Mouse (Mus musculus) MN1 (cell line): Measurements from ENCODE around the gene Pde6d.
A peak's percentile ranks its signal among the peaks of the same experiment; 100 is the strongest.

Source experiments
- DNase-seq: peaks from one replicate; pipeline ENCODE4 v3.0.0-alpha.2; 2016; ENCODE audit warnings: low spot score

Gene Pde6d

DNA sequence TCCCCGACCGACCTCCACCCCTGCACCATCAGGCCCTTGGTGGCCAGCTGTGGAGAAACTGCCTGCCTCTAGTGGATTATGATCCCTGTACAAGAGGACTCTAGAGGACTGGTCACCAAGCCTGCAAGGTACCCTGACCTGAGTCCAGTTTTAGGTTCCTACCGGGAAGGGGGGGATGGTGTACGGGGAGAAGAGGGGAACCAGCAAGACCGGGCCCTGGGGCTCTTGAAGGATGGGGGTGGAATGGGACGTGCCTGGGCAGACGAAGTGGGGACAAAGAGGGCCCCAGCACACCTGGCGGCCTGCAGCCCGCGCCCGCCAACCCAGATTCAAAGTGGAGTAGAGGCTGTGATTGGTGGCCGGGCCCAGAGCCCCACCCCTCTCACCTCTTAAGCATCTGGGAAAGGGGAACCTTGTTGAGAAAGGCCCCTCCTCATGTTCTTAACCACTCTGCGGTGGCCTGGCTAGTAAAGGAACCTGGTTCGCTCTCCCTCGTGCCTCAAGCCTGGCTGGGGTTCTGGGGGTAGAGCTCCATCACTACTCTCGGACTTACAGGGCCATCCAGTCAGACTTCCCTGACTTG, 79.2 kb downstream of the Pde6d start:
- peak; percentile 76 for DNase-seq

GRCm38 (mm10) chr1:86502221-86503048, 80.0 kb downstream of the Pde6d start:
- DNase-seq, result peak; percentile 35

GRCm38 (mm10) chr1:86501559-86501958, 80.9 kb downstream of the Pde6d start:
- DNase-seq, result peak; percentile 95

DNA sequence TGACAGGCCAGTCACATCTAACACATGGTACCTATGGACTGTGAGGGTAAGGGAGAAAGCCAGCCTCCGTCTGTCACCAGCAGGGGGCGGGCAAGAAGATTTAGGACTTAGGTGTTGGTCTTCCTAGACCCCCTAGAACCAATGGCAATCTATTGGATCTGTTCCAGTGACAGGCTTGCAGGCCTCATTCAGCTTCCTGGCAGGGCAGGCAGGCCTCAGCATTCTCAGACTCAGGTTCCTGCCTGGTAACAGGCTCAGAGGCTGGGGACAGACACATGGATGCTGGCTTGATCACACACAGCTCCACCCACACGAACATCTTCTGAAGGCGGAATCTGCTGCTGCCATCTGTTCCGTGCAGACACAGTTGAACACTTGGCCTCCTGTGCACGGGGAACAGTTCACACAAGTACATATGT, 81.3 kb downstream of the Pde6d start:
- peak; percentile 72 for DNase-seq

GRCm38 (mm10) chr1:86500681-86501080, 81.7 kb downstream of the Pde6d start:
- no peak for DNase-seq

- peak; percentile 65 for DNase-seq
Observed at GRCm38 (mm10) chr1:86499903-86500302, 82.5 kb downstream of the Pde6d start.

DNA sequence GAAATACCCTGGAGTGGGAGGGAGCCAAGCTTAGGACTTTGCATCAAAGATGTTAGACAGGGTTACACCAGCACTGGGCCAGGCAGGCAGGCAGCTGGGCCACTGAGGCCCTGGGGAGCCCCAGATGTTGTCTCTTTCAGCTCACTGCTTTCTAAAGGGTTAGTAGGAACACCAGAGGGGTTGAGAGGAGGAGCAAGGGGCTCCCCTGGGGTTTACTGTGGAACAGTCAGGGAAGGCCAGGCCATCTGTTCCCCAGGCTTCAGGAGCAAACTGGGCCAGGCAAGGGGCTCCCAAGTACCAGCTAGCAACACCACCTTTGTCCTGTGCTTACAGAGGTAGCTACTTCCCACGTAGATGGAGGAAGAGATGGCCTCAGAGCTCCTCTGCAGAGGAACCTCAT, 83.8 kb downstream of the Pde6d start:
- DNase-seq, result peak; percentile 44

DNA sequence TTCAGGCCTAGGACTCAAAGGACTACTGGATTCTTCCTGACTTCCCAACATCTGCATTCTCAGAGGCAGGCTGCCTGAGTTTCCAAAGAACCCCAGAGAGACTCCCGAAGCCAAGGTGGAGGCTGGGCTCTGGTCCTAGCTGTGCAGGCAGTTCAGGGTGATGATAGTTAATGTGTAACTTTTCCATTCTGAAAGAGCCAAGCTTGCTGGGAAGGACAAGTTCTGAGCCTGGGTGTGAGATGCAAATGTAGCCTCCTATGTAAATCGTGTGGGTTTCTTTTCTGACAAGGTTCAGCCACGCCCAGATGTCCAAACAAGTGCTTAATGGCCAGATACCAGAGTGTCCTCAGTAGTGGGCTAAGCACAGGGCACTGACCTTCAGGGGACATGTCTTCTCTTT, 84.4 kb downstream of the Pde6d start:
- no peak for DNase-seq

DNA sequence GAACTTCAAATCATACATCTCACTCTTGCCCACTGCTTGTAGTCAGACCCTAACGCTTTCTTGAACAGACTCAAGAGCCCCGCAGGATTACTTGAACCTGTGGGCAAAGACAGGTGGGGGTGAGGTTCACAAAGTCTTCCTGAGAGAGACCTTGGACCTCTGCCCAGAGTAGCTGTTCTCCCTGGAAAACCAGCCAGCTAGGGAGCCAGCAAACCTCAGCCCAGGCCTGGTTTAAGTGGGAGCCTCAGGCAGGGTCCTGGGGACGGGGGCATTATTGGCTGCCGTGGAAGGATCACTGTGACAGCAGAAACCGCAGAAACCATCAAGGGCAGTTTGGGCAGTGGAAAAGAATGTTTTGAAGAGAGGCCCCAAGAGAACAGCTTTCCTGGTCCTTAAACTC, 85.1 kb downstream of the Pde6d start:
- no peak for DNase-seq

DNA sequence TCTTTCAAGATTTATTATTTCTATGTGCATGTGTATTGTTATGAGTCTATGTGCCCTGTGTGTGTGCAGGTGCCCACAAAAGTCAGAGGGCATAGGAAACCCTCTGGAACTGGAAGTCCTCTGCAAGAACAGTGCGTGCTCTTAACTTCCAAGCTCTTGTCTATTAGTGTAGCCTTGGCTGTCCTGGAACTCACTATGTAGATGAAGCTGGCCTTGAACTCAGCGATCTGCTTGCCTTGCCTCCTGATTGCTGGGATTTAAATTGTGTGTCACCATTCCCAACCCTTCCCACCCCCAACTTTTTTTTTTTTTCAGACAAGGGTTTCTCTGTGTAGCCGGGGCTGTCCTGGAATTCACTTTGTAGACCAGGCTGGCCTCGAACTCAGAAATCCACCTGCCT, 86.1 kb downstream of the Pde6d start:
- no peak for DNase-seq

DNA sequence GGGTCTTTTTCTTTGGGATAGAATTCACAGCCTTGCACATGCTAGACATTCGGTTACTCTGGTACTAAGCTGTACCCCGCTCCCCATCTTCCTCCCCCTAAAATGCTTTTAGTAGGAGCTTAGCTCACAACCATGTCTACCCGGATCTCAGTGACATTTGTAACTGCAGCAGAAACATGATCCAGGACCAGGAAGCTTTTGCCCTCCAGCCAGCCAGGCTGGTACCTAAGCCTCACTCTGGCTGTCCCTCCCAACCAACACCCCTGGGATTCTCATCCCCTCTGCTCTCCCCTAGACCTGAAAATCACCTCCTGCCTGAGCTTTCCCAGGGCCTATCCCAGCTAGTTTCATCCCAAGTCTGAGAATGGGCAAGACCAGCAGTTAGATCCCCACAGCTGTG, 88.6 kb downstream of the Pde6d start:
- no peak for DNase-seq
